Mouse (Mus musculus) neural tube, embryonic 15.5 days (tissue): Measurements from ENCODE around the gene Unc93a2. TPM values are rescaled to one million over a fixed set of nuclear protein-coding genes. Genes with fewer than 3 reads are reported as not detected.

Experiments
- polyA plus RNA-seq: library from polyadenylated mRNA; unstranded; fragments of >200 nt; fragmentation: Nextera tagmentation; extraction: Ambion mirVana; gene quantifications from 2 replicates; pipeline ENCODE4 v1.2.1, GENCODE M21; 2015

Unc93a2 gene
- polyA plus RNA-seq, 1 experiment from 2014 or later = 0.10 TPM

Other genes with a start within 250 kb of the Unc93a2 start
- gene Rps6ka2, start 215.3 kb downstream of the Unc93a2 start, polyA plus RNA-seq = 15.0 and 17.9 TPM in 2 replicates
- not detected in 2 replicates for gene Tcp10a, start 60.8 kb downstream of the Unc93a2 start, polyA plus RNA-seq
- not detected in 2 replicates for gene Ttll2, start 32.8 kb downstream of the Unc93a2 start, polyA plus RNA-seq
- gene Gm49630, start 13.5 kb downstream of the Unc93a2 start, polyA plus RNA-seq = not detected in 2 replicates